Mouse (Mus musculus) cerebellum, adult 2 months (tissue): ENCODE data around the gene Clic4.

Experiments used
- CTCF ChIP-seq: fragments of 200-500 bp; IDR thresholded peaks from 2 replicates; pipeline ENCODE4 v1.5.1; 2011; ENCODE audit warnings: low read depth, mild to moderate bottlenecking, control low read depth, low read length, moderate library complexity, borderline replicate concordance; ENCODE audit not compliant: insufficient read depth
- POLR2A ChIP-seq: fragments of 200-500 bp; IDR thresholded peaks from 2 replicates; pipeline ENCODE4 v1.6.1; 2011; ENCODE audit warnings: low read length, control low read depth, borderline replicate concordance; ENCODE audit not compliant: insufficient read depth

- TF ChIP-seq POLR2A = no peak
- no peak for TF ChIP-seq CTCF
Measured at GRCm38 (mm10) chr4:135267521-135267920, 5.1 kb downstream of the Clic4 start.
